Mouse (Mus musculus): Measurements from ENCODE around the gene Taf1c.

Taf1c gene

GRCm38 (mm10) chr8:119604996-119605395 lies at the start of gene Taf1c:
Gene Taf1c, minus strand, starts transcription at chr8:119605222.
- DNase-seq = peak; percentile 99

- DNase-seq = peak; percentile 95
These were observed 46.3 kb upstream of the Taf1c start for GRCm38 (mm10) chr8:119651324-119651723.

GRCm38 (mm10) chr8:119646846-119647245 lies 41.8 kb upstream of the Taf1c start:
- no peak for DNase-seq

GRCm38 (mm10) chr8:119646197-119646596 lies 41.2 kb upstream of the Taf1c start:
- no peak for DNase-seq

- DNase-seq = no peak
These were observed 40.1 kb upstream of the Taf1c start for GRCm38 (mm10) chr8:119644981-119645597.

- DNase-seq = no peak
These were observed 39.5 kb upstream of the Taf1c start for GRCm38 (mm10) chr8:119644429-119644960.

- DNase-seq = no peak
These were observed 37.9 kb upstream of the Taf1c start for GRCm38 (mm10) chr8:119642960-119643359.

- DNase-seq = no peak
These were observed 36.0 kb upstream of the Taf1c start for GRCm38 (mm10) chr8:119641058-119641457.

- DNase-seq = no peak
These were observed 34.8 kb upstream of the Taf1c start for GRCm38 (mm10) chr8:119639798-119640197.

GRCm38 (mm10) chr8:119638261-119638660 lies 33.2 kb upstream of the Taf1c start:
- no peak for DNase-seq

- no peak for DNase-seq
These were observed 32.4 kb upstream of the Taf1c start for GRCm38 (mm10) chr8:119637381-119637780.

- no peak for DNase-seq
These were observed 31.7 kb upstream of the Taf1c start for GRCm38 (mm10) chr8:119636766-119637165.

- DNase-seq = no peak
These were observed 30.9 kb upstream of the Taf1c start for GRCm38 (mm10) chr8:119635958-119636357.

GRCm38 (mm10) chr8:119635378-119635777 lies 30.4 kb upstream of the Taf1c start, which contains the start of gene Kcng4:
Gene Kcng4, minus strand, starts transcription at chr8:119635680.
- DNase-seq = no peak

GRCm38 (mm10) chr8:119634616-119635336 lies 29.8 kb upstream of the Taf1c start:
- DNase-seq = peak; percentile 93

GRCm38 (mm10) chr8:119632909-119633308 lies 27.9 kb upstream of the Taf1c start:
- DNase-seq = peak; percentile 84

- DNase-seq = no peak
These were observed 27.2 kb upstream of the Taf1c start for GRCm38 (mm10) chr8:119632246-119632645.

- no peak for DNase-seq
These were observed 25.8 kb upstream of the Taf1c start for GRCm38 (mm10) chr8:119630841-119631240.

GRCm38 (mm10) chr8:119627613-119628359 lies 22.8 kb upstream of the Taf1c start:
- DNase-seq = peak; percentile 90

GRCm38 (mm10) chr8:119627199-119627598 lies 22.2 kb upstream of the Taf1c start:
- peak; percentile 87 for DNase-seq

- peak; percentile 77 for DNase-seq
These were observed 20.8 kb upstream of the Taf1c start for GRCm38 (mm10) chr8:119625788-119626187.

- peak; percentile 85 for DNase-seq
These were observed 19.9 kb upstream of the Taf1c start for GRCm38 (mm10) chr8:119624916-119625315.

- no peak for DNase-seq
These were observed 18.7 kb upstream of the Taf1c start for GRCm38 (mm10) chr8:119623744-119624143.
